Mouse (Mus musculus): ENCODE results near the gene Frmpd2. TPM values are rescaled to one million over a fixed set of nuclear protein-coding genes. Genes with fewer than 3 reads are reported as not detected.
"Not testable (repeated sequence)": the region's sequence is repeated elsewhere in the genome, so short reads cannot be mapped to it uniquely, and the experiment has no call there.

Frmpd2 gene
- polyA plus RNA-seq (2015; fragmentation: Nextera tagmentation; extraction: Ambion mirVana) = not detected in 2 replicates

- no peak for DNase-seq (ENCODE audit: low spot score)
These were observed at the start of gene Frmpd2 for GRCm38 (mm10) chr14:33471331-33471730. Gene Frmpd2 (plus strand): TSS chr14:33471696.

GRCm38 (mm10) chr14:33423003-33423402 lies 48.5 kb upstream of the Frmpd2 start:
- no peak for DNase-seq (ENCODE audit: low spot score)

- DNase-seq (ENCODE audit: low spot score) = no peak
These were observed 47.4 kb upstream of the Frmpd2 start for GRCm38 (mm10) chr14:33424124-33424523.

GRCm38 (mm10) chr14:33432485-33432884 lies 39.0 kb upstream of the Frmpd2 start:
- DNase-seq (ENCODE audit: low spot score) = not testable (repeated sequence)

- DNase-seq (ENCODE audit: low spot score) = no peak
These were observed 27.7 kb upstream of the Frmpd2 start for GRCm38 (mm10) chr14:33443780-33444179.

GRCm38 (mm10) chr14:33445962-33446361 lies 25.5 kb upstream of the Frmpd2 start:
- DNase-seq (ENCODE audit: low spot score) = no peak

GRCm38 (mm10) chr14:33446561-33447023 lies 24.9 kb upstream of the Frmpd2 start:
- no peak for DNase-seq (ENCODE audit: low spot score)

- DNase-seq (ENCODE audit: low spot score) = peak; percentile 97
These were observed 24.4 kb upstream of the Frmpd2 start, which contains the start of gene Mapk8 for GRCm38 (mm10) chr14:33447027-33447569. Gene Mapk8 (minus strand): TSS chr14:33447158.

GRCm38 (mm10) chr14:33448276-33448675 lies 23.2 kb upstream of the Frmpd2 start:
- no peak for DNase-seq (ENCODE audit: low spot score)

GRCm38 (mm10) chr14:33449296-33449840 lies 22.1 kb upstream of the Frmpd2 start:
- no peak for DNase-seq (ENCODE audit: low spot score)

- DNase-seq (ENCODE audit: low spot score) = no peak
These were observed 21.2 kb upstream of the Frmpd2 start for GRCm38 (mm10) chr14:33450331-33450730.

- no peak for DNase-seq (ENCODE audit: low spot score)
These were observed 7.8 kb upstream of the Frmpd2 start for GRCm38 (mm10) chr14:33463658-33464057.

GRCm38 (mm10) chr14:33467766-33468165 lies 3.7 kb upstream of the Frmpd2 start:
- DNase-seq (ENCODE audit: low spot score) = no peak

- no peak for DNase-seq (ENCODE audit: low spot score)
These were observed 3.0 kb downstream of the Frmpd2 start for GRCm38 (mm10) chr14:33474461-33474860.

GRCm38 (mm10) chr14:33476094-33476760 lies 4.7 kb downstream of the Frmpd2 start:
- no peak for DNase-seq (ENCODE audit: low spot score)

GRCm38 (mm10) chr14:33481991-33482390 lies 10.5 kb downstream of the Frmpd2 start:
- no peak for DNase-seq (ENCODE audit: low spot score)

- no peak for DNase-seq (ENCODE audit: low spot score)
These were observed 16.5 kb downstream of the Frmpd2 start for GRCm38 (mm10) chr14:33487805-33488550.

- no peak for DNase-seq (ENCODE audit: low spot score)
These were observed 23.7 kb downstream of the Frmpd2 start for GRCm38 (mm10) chr14:33495226-33495625.

- no peak for DNase-seq (ENCODE audit: low spot score)
These were observed 25.9 kb downstream of the Frmpd2 start for GRCm38 (mm10) chr14:33497418-33497817.

GRCm38 (mm10) chr14:33498849-33499248 lies 27.4 kb downstream of the Frmpd2 start:
- DNase-seq (ENCODE audit: low spot score) = no peak

GRCm38 (mm10) chr14:33500631-33501030 lies 29.1 kb downstream of the Frmpd2 start:
- no peak for DNase-seq (ENCODE audit: low spot score)

- DNase-seq (ENCODE audit: low spot score) = no peak
These were observed 31.8 kb downstream of the Frmpd2 start for GRCm38 (mm10) chr14:33503311-33503710.

Data from thymus, postnatal 0 days (tissue).